Mouse (Mus musculus) thymus, adult 2 months (tissue): Measurements from ENCODE around the gene Gm11020. TPM values are rescaled to one million over a fixed set of nuclear protein-coding genes. Genes with fewer than 3 reads are reported as not detected.
"Not testable (repeated sequence)": the region's sequence is repeated elsewhere in the genome, so short reads cannot be mapped to it uniquely, and the experiment has no call there.

Experiments used
- DNase-seq: peaks from one replicate; pipeline ENCODE4 v3.0.0; 2021
- H3K27ac ChIP-seq: fragments of 200-500 bp; 2 replicates; pipeline ENCODE4 v1.5.1; 2012; ENCODE audit warnings: low read length, control low read depth; ENCODE audit not compliant: control insufficient read depth, insufficient read depth
- H3K27me3 ChIP-seq: fragments of 200-500 bp; 2 replicates; pipeline ENCODE4 v1.6.1; 2012; ENCODE audit warnings: mild to moderate bottlenecking, low read length, moderate library complexity, mixed read lengths; ENCODE audit not compliant: control insufficient read depth, insufficient read depth
- H3K36me3 ChIP-seq: fragments of 200-500 bp; 2 replicates; pipeline ENCODE4 v1.6.1; 2012; ENCODE audit warnings: mild to moderate bottlenecking, low read length, moderate library complexity; ENCODE audit not compliant: control insufficient read depth, insufficient read depth
- H3K4me1 ChIP-seq: fragments of 200-500 bp; replicated peaks from 2 replicates; pipeline ENCODE4 v1.6.1; 2012; ENCODE audit warnings: low read length; ENCODE audit not compliant: control insufficient read depth, insufficient read depth
- H3K4me3 ChIP-seq: fragments of 200-500 bp; 2 replicates; pipeline ENCODE4 v1.5.1; 2012; ENCODE audit warnings: mild to moderate bottlenecking, low read length, control low read depth, moderate library complexity; ENCODE audit not compliant: control insufficient read depth, insufficient read depth
- CTCF ChIP-seq: fragments of 200-500 bp; IDR thresholded peaks from 2 replicates; pipeline ENCODE4 v1.5.1; 2012; ENCODE audit warnings: mild to moderate bottlenecking, control low read depth, low read length, moderate library complexity, borderline replicate concordance; ENCODE audit not compliant: control insufficient read depth, poor library complexity, insufficient read depth; ENCODE audit errors: extremely low read depth
- POLR2A ChIP-seq: fragments of 200-500 bp; IDR thresholded peaks from 2 replicates; pipeline ENCODE4 v1.6.1; 2012; ENCODE audit warnings: mild to moderate bottlenecking, low read length, control low read depth, moderate library complexity; ENCODE audit not compliant: control insufficient read depth, poor library complexity, insufficient read depth; ENCODE audit errors: extremely low read depth
- WGBS: fragments of 180-500 bp; shearing (Covaris S2); methylation state at CpG from one replicate; pipeline ENCODE4 v1.1.7; 2018; 5-methylcytosine and 5-hydroxymethylcytosine counted together
- polyA plus RNA-seq: library from polyadenylated mRNA; depleted of rRNA; stranded (reverse); fragments of >200 nt; gene quantifications from 2 replicates; pipeline ENCODE4 v1.2.3, GENCODE M21; 2012; rRNA removed

Gene Gm11020
- not detected in 2 replicates for polyA plus RNA-seq

GRCm38 (mm10) chr8:104321267-104321666, at the start of gene Gm11020:
TSS of gene Gm11020 (plus strand) at chr8:104321567.
- H3K27ac ChIP-seq, H3K36me3 ChIP-seq, H3K27me3 ChIP-seq, H3K4me3 ChIP-seq, H3K4me1 ChIP-seq, DNase-seq: not testable (repeated sequence)
- WGBS: 91% methylated on average over 11 of the region's 11 CpGs

- not testable (repeated sequence) for H3K4me1 ChIP-seq, H3K27me3 ChIP-seq, H3K36me3 ChIP-seq, H3K27ac ChIP-seq, DNase-seq, H3K4me3 ChIP-seq
- 85% methylated on average over 12 of the region's 12 CpGs for WGBS
Measured at GRCm38 (mm10) chr8:104293081-104293480, 28.3 kb upstream of the Gm11020 start, which contains the start of gene Cmtm2a. TSS of gene Cmtm2a (minus strand) at chr8:104293181.

GRCm38 (mm10) chr8:104294396-104294795, 27.0 kb upstream of the Gm11020 start:
- TF ChIP-seq CTCF: no peak
- no peak for TF ChIP-seq POLR2A
- 86% methylated on average over 1 of the region's 1 CpGs for WGBS
- H3K4me1 ChIP-seq: no peaks in the 10 kb centered on the region
- H3K27ac ChIP-seq: no peak overlapping the region
- H3K36me3 ChIP-seq: no peaks in the 10 kb centered on the region
- DNase-seq: no peak
- no peak overlapping the region for H3K4me3 ChIP-seq
- no peaks in the 10 kb centered on the region for H3K27me3 ChIP-seq

- WGBS: 49% methylated on average over 3 of the region's 3 CpGs
- DNase-seq, H3K4me1 ChIP-seq, H3K27ac ChIP-seq, H3K36me3 ChIP-seq, H3K27me3 ChIP-seq, H3K4me3 ChIP-seq: not testable (repeated sequence)
Measured at GRCm38 (mm10) chr8:104301577-104301976, 19.8 kb upstream of the Gm11020 start.

GRCm38 (mm10) chr8:104302536-104302935, 18.8 kb upstream of the Gm11020 start:
- not testable (repeated sequence) for H3K4me3 ChIP-seq, H3K27me3 ChIP-seq, DNase-seq, H3K36me3 ChIP-seq, H3K27ac ChIP-seq, H3K4me1 ChIP-seq
- 97% methylated on average over 4 of the region's 4 CpGs for WGBS

GRCm38 (mm10) chr8:104304962-104305361, 16.4 kb upstream of the Gm11020 start:
- no peak for DNase-seq
- Histone ChIP-seq H3K4me1 (no peaks in the 10 kb centered on the region), H3K4me3 (no peak overlapping the region), H3K27ac (no peak overlapping the region), H3K36me3 (no peaks in the 10 kb centered on the region), H3K27me3 (no peaks in the 10 kb centered on the region)
- TF ChIP-seq POLR2A (no peak), CTCF (no peak)
- 91% methylated on average over 11 of the region's 11 CpGs for WGBS

GRCm38 (mm10) chr8:104308341-104308740, 13.0 kb upstream of the Gm11020 start:
- H3K27ac ChIP-seq, H3K27me3 ChIP-seq, DNase-seq, H3K4me3 ChIP-seq, H3K36me3 ChIP-seq, H3K4me1 ChIP-seq: not testable (repeated sequence)
- WGBS: 57% methylated on average over 6 of the region's 6 CpGs

- not testable (repeated sequence) for H3K4me1 ChIP-seq, H3K27ac ChIP-seq, DNase-seq, H3K36me3 ChIP-seq, H3K4me3 ChIP-seq, H3K27me3 ChIP-seq
- 91% methylated on average over 36 of the region's 36 CpGs for WGBS
Measured at GRCm38 (mm10) chr8:104309441-104310155, 11.8 kb upstream of the Gm11020 start, which contains the start of the genes Gm45711 and Cmtm1. TSS of gene Gm45711 (minus strand) at chr8:104310081. TSS of gene Cmtm1 (minus strand) at chr8:104310145.

- WGBS: 74% methylated on average over 3 of the region's 3 CpGs
- not testable (repeated sequence) for H3K4me3 ChIP-seq
Measured at GRCm38 (mm10) chr8:104312023-104312422, 9.3 kb upstream of the Gm11020 start.

More at GRCm38 (mm10) chr8:104312023-104312422, 9.3 kb upstream of the Gm11020 start:
- H3K4me1 ChIP-seq, H3K36me3 ChIP-seq, H3K27me3 ChIP-seq, DNase-seq, H3K27ac ChIP-seq: not testable (repeated sequence)
